Mouse (Mus musculus) lung, adult 2 months (tissue): ENCODE measurements around the gene Lrrc32.

Source experiments
- CTCF ChIP-seq: fragments of 200-500 bp; IDR thresholded peaks from 2 replicates; pipeline ENCODE4 v1.5.1; 2011; ENCODE audit warnings: mild to moderate bottlenecking, low read length, control low read depth; ENCODE audit not compliant: insufficient read depth
- POLR2A ChIP-seq: fragments of 200-500 bp; IDR thresholded peaks from 2 replicates; pipeline ENCODE4 v1.6.1; 2011; ENCODE audit warnings: low read depth, mild to moderate bottlenecking, control low read depth, low read length, borderline replicate concordance; ENCODE audit errors: extremely low read depth

DNA sequence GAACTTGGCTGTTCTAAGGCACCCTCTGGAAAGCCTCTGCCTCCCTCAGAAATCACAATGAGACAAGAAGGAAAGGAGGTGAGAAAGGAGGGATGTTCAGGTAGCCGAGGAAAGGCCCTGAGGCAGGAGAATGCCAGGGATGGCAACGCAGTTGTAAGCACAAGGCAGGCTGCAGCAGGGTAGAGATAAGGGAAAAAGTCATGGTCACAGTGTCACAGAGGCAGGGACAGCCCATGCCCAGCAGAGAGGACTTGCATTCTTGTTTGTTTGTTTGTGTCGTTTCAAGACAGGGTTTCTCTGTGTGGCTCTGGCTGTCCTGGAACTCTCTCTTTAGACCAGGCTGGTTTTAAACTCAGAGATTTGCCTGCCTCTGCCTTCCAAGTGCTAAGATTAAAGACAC, 62.0 kb downstream of the Lrrc32 start:
- TF ChIP-seq CTCF (no peak), POLR2A (0 out of 2 replicates have a peak, but pooled peaks have one; percentile 12)
